Mouse (Mus musculus) liver, adult 2 months (tissue): ENCODE measurements around the gene Blvrb.

Source experiments
- CTCF ChIP-seq: fragments of 200-500 bp; IDR thresholded peaks from 2 replicates; pipeline ENCODE4 v1.5.1; 2011; ENCODE audit warnings: low read depth, low read length, control low read depth
- POLR2A ChIP-seq: fragments of 200-500 bp; IDR thresholded peaks from 2 replicates; pipeline ENCODE4 v1.6.1; 2011; ENCODE audit warnings: low read length, control low read depth; ENCODE audit not compliant: insufficient read depth; ENCODE audit errors: extremely low read depth

- TF ChIP-seq CTCF (no peak), POLR2A (no peak)
Measured at GRCm38 (mm10) chr7:27479750-27480149, 32.0 kb downstream of the Blvrb start.
